Mouse (Mus musculus) embryonic fibroblast, embryonic 13.5 days (primary cell): ENCODE measurements at regions not wholly inside any gene's neighbourhood (a gene's known extent, or its start where the extent isn't known, plus 50 kb on each side); places are given as distances from the start of the nearest gene placed in this dataset.

ENCODE experiments used
- CTCF ChIP-seq: IDR thresholded peaks from 2 replicates; pipeline ENCODE4 v1.5.1; 2011; ENCODE audit warnings: mild to moderate bottlenecking, control low read depth, low read length, moderate library complexity, borderline replicate concordance; ENCODE audit not compliant: insufficient read depth
- POLR2A ChIP-seq: IDR thresholded peaks from 2 replicates; pipeline ENCODE4 v1.6.1; 2011; ENCODE audit warnings: low read depth, mild to moderate bottlenecking, control low read depth, low read length, moderate library complexity

DNA sequence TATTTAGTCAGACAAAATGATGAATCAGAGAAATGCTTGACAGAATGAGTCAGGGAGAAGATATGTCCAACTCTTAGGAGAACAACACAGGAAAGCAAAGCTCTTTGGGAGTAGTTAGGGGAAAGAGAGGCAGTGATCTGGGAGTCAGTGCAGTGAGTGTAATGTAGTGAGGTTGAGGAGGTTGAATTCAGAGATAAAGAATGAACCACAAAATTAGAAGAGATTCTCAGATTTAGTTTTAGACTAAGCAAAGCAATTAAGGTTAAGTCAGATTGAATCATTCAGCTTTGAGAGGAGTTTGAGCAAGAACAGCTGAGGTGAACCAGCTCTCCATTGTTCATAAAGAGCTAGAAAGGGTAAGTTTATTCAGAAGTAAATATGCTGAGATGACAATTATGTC is 777.0 kb upstream of the Foxg1 start:
- TF ChIP-seq CTCF, result no peak
- TF ChIP-seq POLR2A, result no peak
